Mouse (Mus musculus) MEL (cell line): ENCODE measurements around the gene Loxl3. TPM values are rescaled to one million over a fixed set of nuclear protein-coding genes. Genes with fewer than 3 reads are reported as not detected.

Source experiments
- DNase-seq: peaks from one replicate; pipeline ENCODE4 v3.0.0; 2011; ENCODE audit warnings: low read depth, low spot score
- H3K27ac ChIP-seq: 2 replicates; pipeline ENCODE4 v1.5.1; 2012; ENCODE audit warnings: low read depth, mild to moderate bottlenecking, control low read depth, low read length, moderate library complexity; ENCODE audit not compliant: control insufficient read depth
- H3K27me3 ChIP-seq, 2 experiments: fragments of 150-350 bp in 1 of 2; sonication (generic) in 1 of 2; 2 replicates each; pipeline ENCODE4 v1.6.1; 2012; ENCODE audit warnings: low read length in 2 of 2, mild to moderate bottlenecking in 2 of 2, improper control_type of control experiment in 1 of 2, moderate library complexity in 1 of 2; ENCODE audit not compliant: insufficient read depth in 2 of 2, control insufficient read depth in 1 of 2
- H3K36me3 ChIP-seq, 2 experiments: 2 replicates each; pipeline ENCODE4 v1.6.1; 2012 to 2014; ENCODE audit warnings: low read length in 2 of 2, improper control_type of control experiment in 1 of 2, inconsistent platforms in 1 of 2, mild to moderate bottlenecking in 1 of 2; ENCODE audit not compliant: insufficient read depth in 2 of 2, control insufficient read depth in 1 of 2
- H3K4me1 ChIP-seq, 2 experiments: fragments of 150-350 bp in 1 of 2; sonication (generic) in 1 of 2; 2 replicates each; pipeline ENCODE4 v1.6.1; 2012; ENCODE audit warnings: low read length in 2 of 2, improper control_type of control experiment in 1 of 2, mild to moderate bottlenecking in 1 of 2; ENCODE audit not compliant: insufficient read depth in 2 of 2, control insufficient read depth in 1 of 2
- H3K4me3 ChIP-seq, 2 experiments: fragments of 150-350 bp in 1 of 2; sonication (generic) in 1 of 2; 2 replicates each; pipeline ENCODE4 v1.5.1; 2012; ENCODE audit warnings: low read depth in 2 of 2, low read length in 2 of 2, mild to moderate bottlenecking in 2 of 2, moderate library complexity in 2 of 2, control low read depth in 1 of 2, improper control_type of control experiment in 1 of 2; ENCODE audit not compliant: control insufficient read depth in 1 of 2, insufficient read depth in 1 of 2
- H3K79me2 ChIP-seq: 2 replicates; pipeline ENCODE4 v1.6.1; 2012; ENCODE audit warnings: mild to moderate bottlenecking, low read length, moderate library complexity; ENCODE audit not compliant: control insufficient read depth, poor library complexity, insufficient read depth
- H3K9ac ChIP-seq: 2 replicates; pipeline ENCODE4 v1.6.1; 2012; ENCODE audit warnings: low read depth, mild to moderate bottlenecking, control low read depth, low read length, moderate library complexity; ENCODE audit not compliant: control insufficient read depth, poor library complexity, severe bottlenecking
- H3K9me3 ChIP-seq: fragments of 150-350 bp; sonication (generic); replicated peaks from 2 replicates; pipeline ENCODE4 v1.6.1; 2012; ENCODE audit warnings: mild to moderate bottlenecking, low read length, improper control_type of control experiment, moderate library complexity; ENCODE audit not compliant: insufficient read depth
- BHLHE40 ChIP-seq: IDR thresholded peaks from 2 replicates; pipeline ENCODE4 v1.6.1; 2012; ENCODE audit warnings: low read depth, mild to moderate bottlenecking, inconsistent platforms, low read length, improper control_type of control experiment, borderline replicate concordance
- CHD1 ChIP-seq: IDR thresholded peaks from 2 replicates; pipeline ENCODE4 v1.6.1; 2012; ENCODE audit warnings: low read depth, mild to moderate bottlenecking, inconsistent platforms, low read length, improper control_type of control experiment
- CHD2 ChIP-seq: IDR thresholded peaks from 2 replicates; pipeline ENCODE4 v1.6.1; 2011; ENCODE audit warnings: low read length, improper control_type of control experiment
- CTCF ChIP-seq, 3 experiments: IDR thresholded peaks in 2 of 3; conservative IDR thresholded peaks in 1 of 3; 2 replicates each; pipeline ENCODE4 v1.5.1; 2011 to 2012; ENCODE audit warnings: low read length in 3 of 3, low read depth in 2 of 3, mild to moderate bottlenecking in 2 of 3, improper control_type of control experiment in 1 of 3, inconsistent platforms in 1 of 3, mixed read lengths in 1 of 3, moderate library complexity in 1 of 3; ENCODE audit not compliant: control insufficient read depth in 1 of 3, insufficient read depth in 1 of 3, poor library complexity in 1 of 3, severe bottlenecking in 1 of 3
- GATA1 ChIP-seq: IDR thresholded peaks from 2 replicates; pipeline ENCODE4 v1.6.1; 2011; ENCODE audit warnings: low read depth, low read length, improper control_type of control experiment
- HCFC1 ChIP-seq: IDR thresholded peaks from 2 replicates; pipeline ENCODE4 v1.6.1; 2012; ENCODE audit warnings: low read depth, mild to moderate bottlenecking, inconsistent platforms, low read length, improper control_type of control experiment, moderate library complexity
- MAFK ChIP-seq: IDR thresholded peaks from 2 replicates; pipeline ENCODE4 v1.6.1; 2011; ENCODE audit warnings: low read depth, mild to moderate bottlenecking, low read length, improper control_type of control experiment, borderline replicate concordance
- MAZ ChIP-seq: IDR thresholded peaks from 2 replicates; pipeline ENCODE4 v1.6.1; 2012; ENCODE audit warnings: low read depth, mild to moderate bottlenecking, inconsistent platforms, low read length, improper control_type of control experiment
- MEF2A ChIP-seq: IDR thresholded peaks from 2 replicates; pipeline ENCODE4 v1.6.1; 2014; ENCODE audit warnings: low read depth, mild to moderate bottlenecking, inconsistent platforms, low read length, improper control_type of control experiment; ENCODE audit not compliant: poor library complexity, insufficient replicate concordance, severe bottlenecking; ENCODE audit errors: extremely low read depth
- MYC ChIP-seq: IDR thresholded peaks from 2 replicates; pipeline ENCODE4 v1.6.1; 2011; ENCODE audit warnings: low read depth, mild to moderate bottlenecking, low read length, improper control_type of control experiment, moderate library complexity
- POLR2A ChIP-seq, 2 experiments: IDR thresholded peaks; 2 replicates each; pipeline ENCODE4 v1.6.1; 2011 to 2012; ENCODE audit warnings: low read length in 2 of 2, mild to moderate bottlenecking in 2 of 2, control low read depth in 1 of 2, improper control_type of control experiment in 1 of 2, low read depth in 1 of 2, moderate library complexity in 1 of 2; ENCODE audit not compliant: control insufficient read depth in 1 of 2, insufficient read depth in 1 of 2, poor library complexity in 1 of 2
- RAD21 ChIP-seq: IDR thresholded peaks from 2 replicates; pipeline ENCODE4 v1.6.1; 2011; ENCODE audit warnings: mild to moderate bottlenecking, low read depth, low read length, improper control_type of control experiment
- RCOR1 ChIP-seq: IDR thresholded peaks from 2 replicates; pipeline ENCODE4 v1.6.1; 2012; ENCODE audit warnings: low read depth, mild to moderate bottlenecking, inconsistent platforms, low read length, improper control_type of control experiment
- SIN3A ChIP-seq: IDR thresholded peaks from 2 replicates; pipeline ENCODE4 v1.6.1; 2012; ENCODE audit warnings: low read length, improper control_type of control experiment, inconsistent platforms
- SMC3 ChIP-seq: IDR thresholded peaks from 2 replicates; pipeline ENCODE4 v1.6.1; 2011; ENCODE audit warnings: low read depth, low read length, improper control_type of control experiment
- TAL1 ChIP-seq: IDR thresholded peaks from 2 replicates; pipeline ENCODE4 v1.6.1; 2012; ENCODE audit warnings: mild to moderate bottlenecking, inconsistent platforms, low read length, moderate library complexity, mixed read lengths
- TBP ChIP-seq: IDR thresholded peaks from 2 replicates; pipeline ENCODE4 v1.8.0; 2011; ENCODE audit warnings: low read depth, low read length, improper control_type of control experiment
- USF1 ChIP-seq: IDR thresholded peaks from 2 replicates; pipeline ENCODE4 v1.6.1; 2014; ENCODE audit warnings: low read depth, mild to moderate bottlenecking, inconsistent platforms, low read length, improper control_type of control experiment, moderate library complexity
- USF2 ChIP-seq, 2 experiments: IDR thresholded peaks; 2 replicates each; pipeline ENCODE4 v1.6.1; 2011 to 2012; ENCODE audit warnings: improper control_type of control experiment in 2 of 2, low read length in 2 of 2, borderline replicate concordance in 1 of 2, inconsistent platforms in 1 of 2, low read depth in 1 of 2, mild to moderate bottlenecking in 1 of 2; ENCODE audit not compliant: insufficient read depth in 1 of 2
- polyA plus RNA-seq, 2 experiments: library from polyadenylated mRNA; stranded (reverse) in 1 of 2; unstranded in 1 of 2; fragments of >175 nt in 1 of 2; fragments of >200 nt in 1 of 2; gene quantifications; 2 replicates each; pipeline versions ENCODE4 v1.2.1 to v1.2.4; 2012; ENCODE audit warnings: low replicate concordance in 2 of 2, low read depth in 1 of 2; ENCODE audit not compliant: insufficient read length in 2 of 2, insufficient read depth in 1 of 2, missing spikeins in 1 of 2
- total RNA-seq: library from RNA; depleted of rRNA; stranded (reverse); fragments of 300-350 nt; gene quantifications from 2 replicates; pipeline ENCODE4 v1.2.3, GENCODE M21; 2012

Loxl3 gene
- total and polyA plus RNA-seq, 3 experiments, result 0.77 to 1.0 TPM; not detected in 1

DNA sequence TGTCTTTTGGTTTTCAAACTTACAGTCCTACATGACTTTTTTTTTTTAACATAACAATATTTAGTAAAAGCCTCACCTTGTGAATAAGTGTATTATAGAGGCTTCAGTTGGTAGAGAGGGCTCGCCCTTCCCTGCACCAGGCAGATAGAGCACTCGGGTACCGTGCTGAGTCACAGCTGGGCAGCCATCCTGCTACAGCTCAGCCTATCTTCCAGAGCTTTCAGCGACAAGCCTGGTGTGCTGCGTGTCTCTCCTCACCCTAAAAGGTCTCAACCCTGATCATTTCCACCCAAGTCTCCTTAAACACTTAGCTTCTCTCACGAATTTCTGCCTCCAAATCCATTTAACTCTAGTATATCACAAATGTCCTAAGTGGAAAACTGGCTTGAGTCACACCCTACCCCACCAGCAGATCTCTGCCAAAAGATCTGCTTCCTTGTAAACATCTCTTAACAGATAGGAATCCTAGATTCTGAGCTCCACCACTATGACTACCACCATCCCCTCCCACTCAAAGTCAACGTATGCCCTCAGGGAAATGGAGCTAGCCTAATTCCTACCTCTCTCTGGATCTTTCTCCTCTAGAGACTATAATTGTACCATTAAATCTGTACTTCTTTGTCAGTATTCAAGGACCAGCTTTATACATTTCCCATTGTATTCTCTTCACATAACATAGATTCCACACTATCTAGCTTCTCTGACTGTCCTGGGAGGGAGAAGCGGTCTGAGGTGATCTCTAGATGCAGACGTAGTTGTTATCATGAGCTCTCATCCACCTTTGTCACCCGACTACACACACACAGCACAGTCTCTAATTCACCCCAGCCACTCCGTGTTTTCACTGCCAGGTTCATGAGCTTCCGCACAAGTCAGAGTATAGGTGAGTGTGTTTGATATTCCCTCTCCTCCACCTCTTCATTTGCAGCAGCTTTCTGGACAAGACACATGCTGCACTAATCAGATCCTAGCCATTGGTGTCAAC lies 19.2 kb upstream of the Loxl3 start (continued):
- no peak for TF ChIP-seq RCOR1
- peak; percentile 73 for TF ChIP-seq SIN3A
- TF ChIP-seq HCFC1, result no peak
- TF ChIP-seq CTCF (IDR thresholded peaks at IDR 0.05 in 2 of 3, conservative IDR thresholded peaks at IDR 0.05 in 1 of 3; ENCODE audit: control insufficient read depth in 1 of 3, insufficient read depth in 1 of 3, low read depth in 2 of 3, low read length in 3 of 3, poor library complexity in 1 of 3, severe bottlenecking in 1 of 3), result no peak
- peak; percentile 82 for TF ChIP-seq TAL1
- TF ChIP-seq GATA1, result peak; percentile 68

DNA sequence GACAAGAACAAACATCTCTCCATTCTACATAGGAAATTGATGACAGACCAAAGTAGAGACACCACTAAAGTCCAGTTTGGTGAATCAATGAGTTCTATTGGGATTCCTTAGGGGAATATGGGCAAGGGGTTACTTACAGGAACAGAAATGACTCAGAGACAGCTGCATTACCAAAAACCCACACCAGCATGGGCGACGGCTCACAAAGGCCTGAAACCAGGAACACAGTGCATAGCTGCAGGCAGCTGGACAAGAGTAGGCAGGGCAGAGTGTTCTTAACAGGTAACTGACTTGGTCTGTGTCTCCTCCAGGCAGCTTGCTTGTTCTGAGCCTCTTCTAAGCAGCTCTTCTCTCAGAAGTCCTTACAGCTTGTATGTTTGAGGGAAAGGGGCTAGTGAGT lies 18.2 kb upstream of the Loxl3 start:
- H3K4me1 ChIP-seq, result peaks cover 38 to 45% of the 10 kb centered on the region in 2 experiments
- H3K9ac ChIP-seq, result no peak overlapping the region; the same call in 1 of the 2 replicates
- H3K4me3 ChIP-seq, result no peak overlapping the region; a peak in 1 of 4 replicates
- H3K36me3 ChIP-seq, result peaks cover 0 to 49% of the 10 kb centered on the region in 2 experiments; a peak in 2 of 4 replicates
- no peak for TF ChIP-seq MYC
- TF ChIP-seq RAD21, result no peak
- no peak for TF ChIP-seq CHD1
- TF ChIP-seq MAFK, result no peak
- no peak for TF ChIP-seq TAL1
- no peak for TF ChIP-seq CHD2
- no peak for TF ChIP-seq USF1
- no peak for TF ChIP-seq USF2 (IDR thresholded peaks at IDR 0.05; ENCODE audit: borderline replicate concordance in 1 of 2, insufficient read depth in 1 of 2, low read depth in 1 of 2, low read length in 2 of 2)
- TF ChIP-seq TBP, result no peak
- no peak for TF ChIP-seq MEF2A
- TF ChIP-seq GATA1, result no peak
- no peak for TF ChIP-seq MAZ
- TF ChIP-seq BHLHE40, result no peak
- TF ChIP-seq POLR2A (IDR thresholded peaks at IDR 0.05; ENCODE audit: control insufficient read depth in 1 of 2, insufficient read depth in 1 of 2, low read depth in 1 of 2, low read length in 2 of 2, poor library complexity in 1 of 2), result no peak
- no peak for TF ChIP-seq SMC3
- TF ChIP-seq, all 39 proteins: peak for 0
- no peak for DNase-seq
- Histone ChIP-seq H3K79me2 (peaks cover under 1% of the 10 kb centered on the region), H3K27me3 (no peaks in the 10 kb centered on the region), H3K27ac (peak overlapping the region; percentile 46), H3K9me3 (no peaks in the 10 kb centered on the region)
